Mouse (Mus musculus) intestine, postnatal 0 days (tissue): ENCODE data around the gene Tns4. TPM values are rescaled to one million over a fixed set of nuclear protein-coding genes. Genes with fewer than 3 reads are reported as not detected.
A peak's percentile ranks its signal among the peaks of the same experiment; 100 is the strongest.

Source experiments
- ATAC-seq: fragments of 200-750 bp; cut with Nextera tagmentation; 2 replicates; pipeline ENCODE4 v1.8.0; 2017; ENCODE audit warnings: mild to moderate bottlenecking, moderate TSS enrichment, moderate library complexity
- H3K27ac ChIP-seq: fragments of 300-500 bp; sonication (generic); 2 replicates; pipeline ENCODE4 v1.5.1; 2014; ENCODE audit warnings: mild to moderate bottlenecking, low read depth, low read length, moderate library complexity
- H3K27me3 ChIP-seq: fragments of 300-500 bp; sonication (generic); replicated peaks from 2 replicates; pipeline ENCODE4 v1.6.1; 2014; ENCODE audit warnings: low read length, mixed read lengths; ENCODE audit not compliant: control insufficient read depth, insufficient read depth
- H3K36me3 ChIP-seq: fragments of 300-500 bp; sonication (generic); 2 replicates; pipeline ENCODE4 v1.6.1; 2014; ENCODE audit warnings: mild to moderate bottlenecking, moderate library complexity; ENCODE audit not compliant: control insufficient read depth, insufficient read depth
- H3K4me1 ChIP-seq: fragments of 300-500 bp; sonication (generic); replicated peaks from 2 replicates; pipeline ENCODE4 v1.6.1; 2014; ENCODE audit warnings: antibody characterized with exemption, low read length, mixed read lengths; ENCODE audit not compliant: control insufficient read depth, insufficient read depth
- H3K4me2 ChIP-seq: fragments of 300-500 bp; sonication (generic); replicated peaks from 2 replicates; pipeline ENCODE4 v1.6.1; 2014; ENCODE audit warnings: low read depth, mild to moderate bottlenecking, moderate library complexity
- H3K4me3 ChIP-seq: fragments of 300-500 bp; sonication (generic); 2 replicates; pipeline ENCODE4 v1.5.1; 2014; ENCODE audit warnings: low read depth, low read length
- H3K9ac ChIP-seq: fragments of 300-500 bp; sonication (generic); 2 replicates; pipeline ENCODE4 v1.6.1; 2014; ENCODE audit warnings: mild to moderate bottlenecking, low read depth, low read length
- H3K9me3 ChIP-seq: fragments of 300-500 bp; sonication (generic); 2 replicates; pipeline ENCODE4 v1.6.1; 2016; ENCODE audit warnings: mixed run types; ENCODE audit not compliant: control insufficient read depth
- CTCF ChIP-seq: sonication (generic); IDR thresholded peaks from 2 replicates; pipeline ENCODE4 v1.5.1; 2016; ENCODE audit warnings: low read depth, mild to moderate bottlenecking, control low read depth, antibody characterized with exemption, moderate library complexity
- WGBS: fragments of 180-500 bp; shearing (Covaris S2); extraction: QIAGEN DNeasy Blood & Tissue Kit; methylation state at CpG from one replicate; pipeline ENCODE4 v1.1.7; 2014; 5-methylcytosine and 5-hydroxymethylcytosine counted together
- polyA plus RNA-seq: library from polyadenylated mRNA; unstranded; fragments of >200 nt; fragmentation: Nextera tagmentation; extraction: Ambion mirVana; gene quantifications from 2 replicates; pipeline ENCODE4 v1.2.1, GENCODE M21; 2015

Gene Tns4
- polyA plus RNA-seq, 1 experiment from 2014 or later = 0.53 TPM

DNA sequence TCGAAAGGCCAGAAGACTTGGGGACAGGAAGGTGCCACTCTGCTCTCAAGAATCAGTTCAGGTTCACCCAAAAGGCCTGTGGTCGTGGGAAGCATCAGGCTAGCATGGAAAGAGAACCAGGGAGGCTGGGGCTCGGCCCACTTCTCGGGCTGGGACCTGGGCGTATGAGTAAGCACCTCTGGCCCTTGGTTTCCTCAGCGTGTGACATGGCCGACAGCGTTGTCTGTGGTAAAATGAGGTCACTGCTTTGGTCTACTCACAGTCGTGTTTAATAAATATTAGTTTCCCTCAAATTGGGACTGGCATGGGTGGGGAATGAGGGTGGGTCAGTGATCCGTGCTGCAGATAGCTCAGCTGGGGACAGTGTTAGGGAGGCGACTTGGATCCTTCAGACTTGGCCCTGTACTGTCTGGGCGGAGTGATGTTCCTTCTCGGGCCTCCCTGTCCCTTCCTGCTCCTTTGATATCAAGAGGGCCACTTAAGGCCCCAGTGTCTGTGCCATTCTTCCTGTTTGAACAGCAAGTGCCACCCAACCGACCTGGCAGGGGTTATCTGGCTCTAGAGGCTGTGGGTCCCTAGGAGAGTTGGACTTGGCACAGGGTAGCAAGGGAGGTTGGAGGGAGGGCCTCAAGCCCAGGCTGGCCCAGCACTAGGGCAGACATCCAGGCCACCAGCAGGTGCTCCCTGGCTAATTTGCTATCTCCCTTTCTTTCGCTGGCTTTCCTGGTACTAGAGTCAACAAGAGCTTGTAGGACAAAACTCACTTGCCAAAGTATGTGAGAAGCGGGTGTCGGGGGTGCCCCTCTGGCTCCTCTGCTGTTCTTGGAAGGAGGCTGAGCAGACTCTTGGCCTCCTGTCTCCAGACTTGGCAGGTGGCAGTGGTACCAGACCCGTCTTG, 38.9 kb upstream of the Tns4 start:
- no peaks in the 10 kb centered on the region for H3K27me3 ChIP-seq
- no peak overlapping the region; the same call in 1 of the 2 replicates for H3K9ac ChIP-seq
- H3K4me1 ChIP-seq = peaks cover 7% of the 10 kb centered on the region; the same call in 1 of the 2 replicates
- H3K27ac ChIP-seq = no peak overlapping the region
- no peak overlapping the region for H3K4me2 ChIP-seq
- no peaks in the 10 kb centered on the region for H3K36me3 ChIP-seq
- no peak overlapping the region for H3K4me3 ChIP-seq
- H3K9me3 ChIP-seq = no peaks in the 10 kb centered on the region
- no peak for ATAC-seq
- 68% methylated on average over 18 of the region's 18 CpGs for WGBS
- no peak for TF ChIP-seq CTCF

DNA sequence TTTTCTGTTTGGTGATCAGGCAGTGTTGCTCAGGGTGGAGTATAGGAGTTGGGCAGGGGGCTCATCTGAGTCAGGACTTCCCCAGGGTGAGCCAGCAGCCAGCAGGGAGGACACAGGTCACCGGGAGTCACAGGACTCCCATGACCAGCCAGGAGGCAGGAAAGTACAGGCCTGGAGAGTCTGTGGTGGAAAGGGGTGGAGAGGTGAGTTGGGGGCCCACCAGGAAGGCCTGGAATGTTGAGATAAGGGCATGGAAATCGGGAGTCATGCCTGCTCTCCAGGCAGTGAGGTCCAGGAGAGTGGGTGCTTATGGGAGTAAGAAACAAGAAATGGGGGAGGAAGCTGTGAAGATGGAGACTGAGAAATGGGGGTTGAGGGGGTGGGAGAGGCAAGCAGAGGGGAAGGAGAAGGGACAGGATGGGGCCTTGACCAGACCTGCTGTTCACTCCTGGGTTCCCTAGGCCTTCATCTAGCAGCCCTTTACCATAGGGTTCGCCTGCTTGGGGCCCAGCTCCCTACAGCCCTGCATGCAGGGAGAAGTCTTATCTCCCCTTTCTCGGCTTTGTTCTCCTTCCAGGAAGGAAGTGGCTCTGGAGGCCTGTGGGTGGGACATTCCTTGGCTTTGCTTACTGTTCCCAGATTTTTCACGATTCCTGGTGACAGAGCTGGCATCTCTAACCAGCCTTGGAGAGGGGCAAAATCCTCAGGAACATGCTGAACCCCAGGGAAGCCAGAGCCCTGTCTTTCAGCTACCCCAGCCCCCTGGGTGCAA, 37.6 kb upstream of the Tns4 start:
- H3K27me3 ChIP-seq = no peaks in the 10 kb centered on the region
- no peaks in the 10 kb centered on the region for H3K9me3 ChIP-seq
- no peak for TF ChIP-seq CTCF
- peak overlapping the region; percentile 50 for H3K27ac ChIP-seq
- H3K36me3 ChIP-seq = no peaks in the 10 kb centered on the region
- H3K4me2 ChIP-seq = no peak overlapping the region
- no peak; the same call in 1 of the 2 replicates for ATAC-seq
- WGBS = 17% methylated on average over 5 of the region's 5 CpGs
- H3K9ac ChIP-seq = no peak overlapping the region
- H3K4me3 ChIP-seq = no peak overlapping the region
- H3K4me1 ChIP-seq = peaks cover 7% of the 10 kb centered on the region; the same call in 1 of the 2 replicates

DNA sequence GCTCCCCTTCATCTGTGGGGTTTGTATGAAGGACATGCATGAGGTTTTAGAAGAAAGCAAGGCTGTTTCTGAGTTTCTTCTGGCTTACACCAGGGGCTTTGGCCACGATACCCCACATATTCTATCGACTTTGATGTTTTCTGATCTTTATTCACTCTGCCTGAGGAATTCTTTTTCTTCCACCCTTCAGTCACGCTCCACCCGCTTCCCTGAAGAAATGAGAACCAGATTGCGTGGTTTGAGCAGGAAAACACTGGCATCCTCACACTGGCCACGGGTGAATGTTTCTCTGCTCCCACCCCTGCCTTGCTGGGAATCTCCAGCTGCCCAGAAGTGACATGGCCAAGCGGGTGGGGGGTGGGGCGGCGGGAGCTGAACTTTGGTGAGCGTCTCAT, 35.5 kb upstream of the Tns4 start:
- Histone ChIP-seq H3K27ac (no peak overlapping the region), H3K4me2 (no peak overlapping the region)

DNA sequence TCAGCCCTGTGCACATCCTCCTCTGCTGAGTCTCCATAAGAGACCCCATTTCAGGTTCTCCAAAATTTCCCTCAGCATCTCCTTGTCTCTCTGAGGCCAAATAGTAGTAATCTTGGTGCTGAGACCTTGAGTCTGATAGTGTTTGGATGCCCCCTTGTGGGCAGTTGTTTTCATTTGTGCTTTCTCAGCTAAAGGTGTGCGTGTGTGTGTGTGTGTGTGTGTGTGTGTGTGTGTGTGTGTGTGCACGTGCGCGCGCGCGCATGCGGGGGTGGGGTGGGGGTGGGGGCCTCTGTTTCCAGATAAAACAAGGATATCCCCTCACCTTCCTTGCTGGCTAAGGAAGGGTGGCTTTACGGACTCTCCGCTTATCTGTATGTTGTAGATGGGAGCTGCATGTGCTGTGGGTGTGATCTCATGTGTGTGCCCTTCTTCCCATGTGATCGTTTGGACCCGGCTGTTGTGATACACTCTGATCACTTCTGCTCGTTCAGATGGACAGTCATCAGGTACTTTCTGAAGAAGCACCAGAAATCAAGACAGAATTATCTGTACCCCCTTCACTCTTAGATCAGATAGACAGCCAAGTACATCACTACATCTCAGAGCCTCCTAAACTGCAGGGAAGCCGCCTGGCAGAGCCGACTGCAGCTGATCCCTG, 35.0 kb upstream of the Tns4 start:
- peak; percentile 37; the same call in 1 of the 2 replicates for ATAC-seq
- no peaks in the 10 kb centered on the region for H3K36me3 ChIP-seq
- WGBS = 36% methylated on average over 15 of the region's 15 CpGs
- H3K4me3 ChIP-seq = no peak overlapping the region
- no peak overlapping the region for H3K4me2 ChIP-seq
- TF ChIP-seq CTCF = peak; percentile 81
- H3K27me3 ChIP-seq = no peaks in the 10 kb centered on the region
- peaks cover 7% of the 10 kb centered on the region; the same call in 1 of the 2 replicates for H3K4me1 ChIP-seq
- H3K27ac ChIP-seq = no peak overlapping the region
- H3K9ac ChIP-seq = no peak overlapping the region
- no peaks in the 10 kb centered on the region for H3K9me3 ChIP-seq

More for the DNA sequence above, 35.5 kb upstream of the Tns4 start:
- no peak for ATAC-seq
- Histone ChIP-seq H3K27me3 (no peaks in the 10 kb centered on the region), H3K4me1 (peaks cover 7% of the 10 kb centered on the region; the same call in 1 of the 2 replicates), H3K4me3 (no peak overlapping the region), H3K9ac (no peak overlapping the region), H3K9me3 (no peaks in the 10 kb centered on the region), H3K36me3 (no peaks in the 10 kb centered on the region)
- 68% methylated on average over 10 of the region's 10 CpGs for WGBS
- TF ChIP-seq CTCF = no peak

DNA sequence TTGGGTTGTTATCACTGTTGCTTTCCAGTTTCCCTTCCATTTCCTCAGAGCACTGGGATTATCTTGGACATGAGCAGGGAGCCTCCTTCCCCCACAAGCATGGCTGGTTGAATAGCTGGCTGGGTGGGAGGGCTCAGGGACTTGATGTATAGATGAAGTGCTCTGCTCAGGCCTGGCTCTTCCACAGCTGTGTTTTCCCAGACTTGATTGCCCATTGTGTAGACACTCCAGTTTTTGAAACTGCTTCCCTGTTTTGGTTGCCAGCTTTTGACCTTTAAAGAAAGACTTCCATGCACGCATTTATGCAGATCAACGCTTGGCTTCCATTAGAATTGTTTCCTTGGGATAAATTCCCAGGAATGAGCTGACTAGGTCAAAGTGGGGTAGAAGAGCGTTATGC, 33.6 kb upstream of the Tns4 start:
- H3K27ac ChIP-seq = no peak overlapping the region
- H3K27me3 ChIP-seq = no peaks in the 10 kb centered on the region
- H3K4me2 ChIP-seq = no peak overlapping the region
- no peak overlapping the region for H3K4me3 ChIP-seq
- H3K4me1 ChIP-seq = peaks cover 7% of the 10 kb centered on the region; the same call in 1 of the 2 replicates
- WGBS = 71% methylated on average over 3 of the region's 3 CpGs
- no peak overlapping the region for H3K9ac ChIP-seq
- ATAC-seq = no peak
- H3K36me3 ChIP-seq = no peaks in the 10 kb centered on the region
- H3K9me3 ChIP-seq = no peaks in the 10 kb centered on the region
- TF ChIP-seq CTCF = no peak

DNA sequence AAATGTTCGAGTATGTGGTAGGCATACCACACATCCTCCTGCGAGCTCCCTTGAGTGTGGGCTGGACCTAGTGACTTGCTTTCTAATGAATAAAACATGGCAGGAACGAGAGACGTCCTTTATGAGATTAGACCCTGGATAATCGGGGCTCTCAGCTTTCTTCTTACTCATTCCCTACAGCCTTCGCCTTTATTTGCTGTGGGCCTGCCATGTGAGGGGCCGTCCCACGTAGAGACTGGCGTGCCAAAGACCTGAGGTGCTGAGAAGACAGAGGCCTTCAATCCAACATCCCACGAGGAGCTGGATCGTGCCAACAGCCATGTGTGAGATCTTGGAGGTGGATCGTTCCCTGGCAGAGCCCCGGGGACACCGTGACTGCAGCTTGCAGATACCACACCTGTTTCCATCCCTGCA, 32.1 kb upstream of the Tns4 start:
- no peak overlapping the region for H3K4me3 ChIP-seq
- no peak for TF ChIP-seq CTCF
- H3K9me3 ChIP-seq = no peaks in the 10 kb centered on the region
- no peak overlapping the region for H3K27ac ChIP-seq
- 75% methylated on average over 14 of the region's 14 CpGs for WGBS
- H3K27me3 ChIP-seq = no peaks in the 10 kb centered on the region
- no peak for ATAC-seq
- H3K4me1 ChIP-seq = no peaks in the 10 kb centered on the region
- no peaks in the 10 kb centered on the region for H3K36me3 ChIP-seq
- H3K9ac ChIP-seq = no peak overlapping the region
- H3K4me2 ChIP-seq = no peak overlapping the region
